Mouse (Mus musculus): ENCODE measurements around the gene Selenow.

Selenow gene

DNA sequence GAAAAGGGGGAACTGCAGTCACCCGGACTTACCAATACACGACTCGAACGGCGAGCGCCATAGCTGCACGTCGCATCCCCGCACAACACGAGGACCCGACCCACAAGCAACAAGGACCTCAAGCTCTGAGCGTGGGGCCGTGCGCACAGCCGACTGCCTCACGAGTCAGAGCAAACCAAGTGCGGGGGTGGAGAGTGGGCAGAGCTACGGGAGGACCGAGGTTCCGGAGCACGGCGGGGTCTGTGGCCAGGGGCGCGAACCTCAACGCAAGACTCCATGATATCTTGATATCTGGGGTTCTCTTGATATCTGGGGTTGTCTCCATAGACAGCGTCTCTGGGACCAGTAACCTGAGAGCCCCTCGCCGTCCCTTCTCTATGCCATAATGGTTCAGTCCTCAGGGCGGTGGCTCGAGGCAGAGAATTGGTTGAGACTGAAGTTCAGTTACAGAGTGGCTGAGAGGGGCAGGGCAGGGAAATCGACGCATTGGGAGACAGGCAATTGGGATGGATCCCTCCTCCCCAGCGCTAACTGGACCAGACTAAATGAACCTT, at the start of gene Selenow:
Gene Selenow, minus strand, starts transcription at position 183 of the 554 bp plus-strand sequence.
- DNase-seq = peak; percentile 94

- no peak for DNase-seq
Observed at GRCm38 (mm10) chr7:15969674-15970073, 47.5 kb upstream of the Selenow start.

GRCm38 (mm10) chr7:15968322-15968721, 46.1 kb upstream of the Selenow start:
- DNase-seq = no peak

- peak; percentile 79 for DNase-seq
Observed at GRCm38 (mm10) chr7:15967312-15967711, 45.1 kb upstream of the Selenow start, which contains the start of gene Ehd2. TSS of gene Ehd2 (minus strand) at chr7:15967567.

GRCm38 (mm10) chr7:15966489-15966888, 44.3 kb upstream of the Selenow start:
- DNase-seq = no peak

GRCm38 (mm10) chr7:15963798-15964652, 41.8 kb upstream of the Selenow start:
- DNase-seq = no peak

GRCm38 (mm10) chr7:15962311-15963288, 40.4 kb upstream of the Selenow start:
- peak; percentile 46 for DNase-seq

DNA sequence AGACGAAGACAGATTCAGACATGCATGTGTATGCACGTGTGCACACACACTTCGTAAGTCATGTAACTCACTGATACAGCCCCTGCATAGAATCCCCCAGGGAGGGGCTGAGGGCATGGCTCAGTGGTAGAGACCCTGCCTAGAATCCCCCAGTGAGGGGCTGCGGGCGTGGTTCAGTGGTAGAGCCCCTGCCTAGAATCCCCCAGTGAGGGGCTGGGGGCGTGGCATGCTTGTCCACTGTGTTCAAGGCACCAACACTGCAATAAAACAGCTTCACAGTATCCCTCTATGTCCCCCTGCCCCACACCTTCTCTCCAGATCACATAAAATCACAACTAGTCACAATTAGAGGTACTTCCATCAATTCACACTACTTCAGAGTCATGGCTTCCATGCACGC, 39.6 kb upstream of the Selenow start:
- no peak for DNase-seq

GRCm38 (mm10) chr7:15961239-15961638, 39.0 kb upstream of the Selenow start:
- no peak for DNase-seq

GRCm38 (mm10) chr7:15960691-15961090, 38.5 kb upstream of the Selenow start:
- no peak for DNase-seq

DNA sequence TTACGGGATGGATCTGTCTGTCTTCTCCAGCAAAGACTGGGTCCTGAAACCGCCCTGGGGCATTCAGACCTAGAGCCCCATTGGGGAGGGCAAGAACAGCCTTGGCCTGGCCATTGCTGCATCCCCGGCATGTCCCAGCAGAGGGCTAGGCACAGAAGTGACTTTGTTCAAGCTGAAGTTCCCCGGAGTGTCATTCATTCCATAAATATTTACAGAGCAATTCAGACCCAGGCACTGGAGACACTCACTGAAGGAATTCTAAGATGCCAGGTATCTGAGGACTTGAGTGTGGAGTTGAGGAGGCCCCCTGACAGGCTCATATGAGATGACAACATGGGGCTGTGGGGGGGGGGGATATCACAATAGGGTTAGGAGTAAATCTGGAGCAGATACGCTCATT, 33.9 kb upstream of the Selenow start:
- no peak for DNase-seq

DNA sequence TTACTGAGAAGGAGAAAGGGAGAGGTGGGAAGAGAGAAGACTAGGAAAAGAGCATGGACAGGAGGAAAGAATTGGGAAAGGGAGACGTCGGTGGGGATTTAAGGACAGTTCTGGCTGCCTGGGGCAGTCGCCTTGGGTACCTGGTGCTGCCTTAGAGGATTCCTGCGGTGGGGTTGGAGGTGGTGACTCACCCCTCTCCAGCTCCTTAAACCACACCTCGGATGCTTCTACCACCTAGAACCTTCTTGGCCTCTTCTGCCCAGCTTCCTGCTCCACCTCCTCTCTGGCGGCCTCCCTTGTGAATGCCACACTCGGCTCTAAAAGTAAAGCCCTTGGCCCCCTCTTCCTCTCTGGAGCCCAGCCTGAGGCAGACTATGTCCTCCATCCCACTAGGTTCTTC, 33.3 kb upstream of the Selenow start:
- no peak for DNase-seq

DNA sequence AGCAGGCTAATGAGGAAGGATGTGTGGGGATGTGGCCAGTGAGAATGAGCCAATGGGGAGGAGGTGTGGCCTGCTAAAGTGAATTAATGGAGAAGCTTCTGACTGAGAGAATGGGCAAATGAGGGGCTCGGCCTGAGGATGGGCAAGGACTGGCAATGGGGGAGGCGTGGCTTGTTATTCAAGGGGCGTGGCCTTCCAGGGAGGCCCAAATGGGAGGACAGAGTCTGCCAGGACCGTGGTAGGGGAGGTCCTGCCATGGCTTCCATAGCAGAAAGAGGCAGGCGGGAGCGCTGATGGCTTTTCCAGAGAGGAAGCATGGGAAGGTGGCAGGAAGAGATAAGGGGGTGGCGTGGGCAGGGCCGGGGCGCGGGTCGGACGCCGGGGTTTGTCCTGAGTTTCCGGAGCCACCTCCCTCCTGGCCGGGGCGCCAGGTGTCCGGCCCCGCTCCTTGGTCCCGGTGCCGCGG, 32.8 kb upstream of the Selenow start:
- peak; percentile 89 for DNase-seq

- DNase-seq = peak; percentile 57
Observed at GRCm38 (mm10) chr7:15954436-15954835, 32.2 kb upstream of the Selenow start.

GRCm38 (mm10) chr7:15953307-15954074, 31.3 kb upstream of the Selenow start:
- peak; percentile 75 for DNase-seq

DNA sequence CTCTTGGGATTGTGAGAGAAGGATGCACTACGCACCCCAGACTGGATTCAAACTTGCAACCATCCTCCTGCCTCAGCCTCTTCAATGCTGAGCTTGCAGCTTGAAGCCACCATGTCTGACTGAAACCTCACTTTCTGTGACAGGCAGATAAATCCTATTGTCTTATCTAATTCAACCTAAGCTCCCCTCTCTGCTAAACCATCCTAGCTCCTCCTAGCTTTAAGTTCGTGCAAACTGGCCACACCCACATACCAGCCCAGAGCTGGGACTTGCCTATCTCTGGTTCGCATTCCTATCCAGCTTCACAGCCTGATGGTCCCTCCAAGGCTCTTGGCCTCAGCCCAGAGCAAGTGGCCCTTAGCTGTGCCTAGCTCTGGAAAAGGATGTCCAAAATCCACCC, 30.2 kb upstream of the Selenow start:
- DNase-seq = peak; percentile 87

DNA sequence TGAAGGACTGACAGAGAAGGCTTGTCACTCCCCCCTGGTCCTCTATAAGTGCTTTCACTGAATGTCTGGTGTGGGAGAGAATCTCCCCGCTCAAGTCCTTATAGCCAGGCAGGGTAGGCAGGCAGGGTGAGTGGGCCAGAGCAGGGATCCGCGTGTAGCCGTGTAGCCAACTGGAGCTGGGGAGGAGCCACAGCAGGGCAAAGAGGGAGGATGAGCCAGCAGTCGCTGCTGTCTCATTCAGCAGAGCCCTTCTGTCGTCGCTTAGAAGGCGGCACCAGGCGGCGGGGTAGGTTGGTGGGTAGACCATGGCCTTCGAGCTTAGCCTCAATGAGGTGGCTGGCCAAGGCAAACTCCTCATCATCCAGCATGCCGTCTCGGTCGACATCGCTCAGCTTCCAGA, 27.8 kb upstream of the Selenow start:
- no peak for DNase-seq

DNA sequence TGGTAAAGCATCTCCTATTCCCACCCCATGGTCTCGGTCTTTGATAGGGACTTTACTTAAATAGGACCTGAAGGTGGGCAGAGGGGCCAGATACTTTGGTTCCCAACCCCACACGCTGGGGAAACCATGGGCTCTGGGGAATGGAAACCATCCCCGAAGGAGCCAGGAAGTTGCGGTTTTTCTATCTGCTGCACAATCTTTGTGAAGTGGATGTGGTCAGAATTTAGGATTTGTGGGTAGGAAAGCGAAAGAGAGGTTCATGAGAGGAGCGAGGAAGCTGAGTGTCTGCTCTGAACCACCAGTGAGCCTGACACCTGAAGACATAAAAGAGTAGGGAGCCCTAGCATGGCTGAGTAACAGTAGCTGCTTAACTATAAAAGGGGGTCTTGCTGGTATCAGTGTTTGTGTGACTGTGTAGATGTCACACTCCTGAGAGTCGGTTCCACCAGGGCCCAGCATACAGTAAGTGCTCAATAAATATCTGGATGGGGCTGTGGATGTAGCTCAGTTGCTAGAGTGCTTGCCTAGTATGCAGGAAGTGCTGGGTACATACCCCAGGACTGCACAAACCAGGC, 27.1 kb upstream of the Selenow start:
- no peak for DNase-seq

DNA sequence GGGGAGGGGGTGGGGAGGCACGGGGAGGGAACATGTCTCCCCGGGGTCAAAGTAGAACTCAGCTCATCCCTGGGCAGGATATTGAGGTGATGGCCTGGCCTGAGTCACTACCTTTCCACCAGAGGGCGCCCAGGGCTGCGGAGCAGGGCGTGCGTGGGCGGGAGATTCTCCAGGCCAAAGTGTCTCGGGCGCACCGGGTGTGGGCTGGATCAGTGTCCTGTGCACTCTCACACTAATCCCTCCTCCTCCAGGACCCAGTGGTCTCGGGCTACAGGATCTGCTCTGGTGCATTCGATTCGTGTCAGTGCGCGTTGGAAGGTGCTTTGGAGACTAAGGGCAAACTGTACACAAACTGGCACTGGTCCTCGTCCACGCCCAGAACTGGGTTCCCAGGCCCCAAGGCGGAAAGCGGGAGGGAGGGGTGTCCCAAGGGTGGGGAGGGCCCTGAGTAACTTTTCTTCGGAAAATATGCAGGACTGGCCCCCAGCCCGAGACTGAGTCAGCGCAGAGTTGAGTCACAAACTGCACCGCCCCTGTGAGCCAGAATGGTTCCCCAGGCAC, 26.3 kb upstream of the Selenow start:
- peak; percentile 91 for DNase-seq

DNA sequence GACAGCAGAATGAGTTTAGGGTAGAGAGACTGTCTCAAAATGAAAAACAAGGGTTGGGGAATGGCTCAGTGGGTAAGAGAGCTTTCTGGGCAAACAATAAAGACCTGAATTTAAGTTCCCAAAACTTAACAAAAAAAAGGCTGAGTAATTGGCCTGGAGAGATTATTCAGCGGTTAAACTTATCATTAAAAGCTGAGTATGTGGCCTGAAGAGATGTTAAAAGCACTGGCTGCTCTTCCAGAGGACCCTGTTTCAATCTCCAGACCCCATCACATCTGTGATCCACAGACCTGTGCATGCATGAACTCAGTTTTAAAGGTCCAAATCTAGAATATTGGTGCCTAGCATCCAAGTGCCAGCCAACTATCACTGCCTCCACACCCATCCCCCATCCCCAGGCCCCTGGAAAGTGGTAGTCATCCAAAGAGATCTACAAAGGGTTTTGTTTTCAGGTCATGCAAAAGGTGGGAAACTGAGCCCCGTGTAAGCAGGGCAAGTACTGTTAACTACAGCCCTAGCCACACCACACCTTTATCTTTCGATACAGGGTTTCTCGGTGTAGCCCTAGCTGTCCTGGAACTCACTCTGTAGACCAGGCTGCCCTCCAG, 25.6 kb upstream of the Selenow start:
- DNase-seq = no peak
